Mouse (Mus musculus) small intestine, adult 2 months (tissue): ENCODE results near the gene Plekhs1.

ENCODE experiments used
- CTCF ChIP-seq: fragments of 200-500 bp; IDR thresholded peaks from 2 replicates; pipeline ENCODE4 v1.5.1; 2012; ENCODE audit warnings: low read depth, mild to moderate bottlenecking, control low read depth, inconsistent platforms, low read length, moderate library complexity, mixed read lengths; ENCODE audit not compliant: insufficient replicate concordance, insufficient read length; ENCODE audit errors: extremely low read depth
- POLR2A ChIP-seq: fragments of 200-500 bp; IDR thresholded peaks from 2 replicates; pipeline ENCODE4 v1.6.1; 2012; ENCODE audit warnings: low read depth, mild to moderate bottlenecking, control low read depth, inconsistent platforms, low read length, moderate library complexity

DNA sequence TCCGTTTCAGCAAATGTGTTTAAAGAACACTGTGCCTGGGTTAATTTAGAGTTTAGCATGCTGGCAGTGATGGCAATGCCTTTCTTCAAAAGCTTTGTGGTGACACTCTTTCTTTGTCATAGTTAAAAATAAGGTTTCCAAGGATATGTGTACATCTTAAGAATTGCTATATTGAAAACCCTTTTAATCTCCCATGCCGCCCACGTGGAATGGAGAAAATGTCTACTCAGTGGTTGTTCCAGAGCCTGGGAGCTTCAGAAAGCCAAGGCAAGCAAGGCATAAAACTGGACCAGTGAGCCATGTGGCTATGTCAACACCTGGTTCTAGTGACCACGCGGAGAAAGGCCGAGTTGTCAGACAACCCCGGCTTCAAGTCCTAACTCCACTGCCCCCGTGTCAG, 11.9 kb upstream of the Plekhs1 start:
- TF ChIP-seq POLR2A (no peak), CTCF (no peak)
